Mouse (Mus musculus) frontal cortex, postnatal 14 days (tissue): Measurements from ENCODE around the gene Mroh2a.

Experiments used
- DNase-seq, 2 experiments: peaks; one replicate each; pipeline ENCODE4 v3.0.0; 2022; ENCODE audit warnings: low spot score in 2 of 2

Mroh2a gene

GRCm38 (mm10) chr1:88291409-88292005 lies 64.7 kb downstream of the Mroh2a start:
- no peak for DNase-seq

- no peak for DNase-seq
These were observed 65.3 kb downstream of the Mroh2a start for GRCm38 (mm10) chr1:88292057-88292456.

GRCm38 (mm10) chr1:88294650-88295049 lies 67.9 kb downstream of the Mroh2a start:
- no peak for DNase-seq

GRCm38 (mm10) chr1:88296171-88296920 lies 69.6 kb downstream of the Mroh2a start:
- DNase-seq: no peak

GRCm38 (mm10) chr1:88297480-88298258 lies 70.9 kb downstream of the Mroh2a start:
- DNase-seq: no peak

GRCm38 (mm10) chr1:88298686-88299528 lies 72.1 kb downstream of the Mroh2a start:
- no peak for DNase-seq

- DNase-seq: no peak
These were observed 72.8 kb downstream of the Mroh2a start for GRCm38 (mm10) chr1:88299529-88299945.

- no peak for DNase-seq
These were observed 73.7 kb downstream of the Mroh2a start for GRCm38 (mm10) chr1:88300301-88301050.

GRCm38 (mm10) chr1:88301121-88302014 lies 74.6 kb downstream of the Mroh2a start:
- no peak for DNase-seq

- no peak for DNase-seq
These were observed 75.4 kb downstream of the Mroh2a start for GRCm38 (mm10) chr1:88302057-88302740.

GRCm38 (mm10) chr1:88303762-88304161 lies 77.0 kb downstream of the Mroh2a start:
- DNase-seq: no peak

- no peak for DNase-seq
These were observed 77.6 kb downstream of the Mroh2a start for GRCm38 (mm10) chr1:88304261-88304985.

- DNase-seq: no peak
These were observed 78.4 kb downstream of the Mroh2a start for GRCm38 (mm10) chr1:88305018-88305795.

GRCm38 (mm10) chr1:88306543-88306942 lies 79.8 kb downstream of the Mroh2a start:
- no peak for DNase-seq

- DNase-seq: no peak
These were observed 80.4 kb downstream of the Mroh2a start for GRCm38 (mm10) chr1:88307180-88307579.

- DNase-seq: no peak
These were observed 82.2 kb downstream of the Mroh2a start for GRCm38 (mm10) chr1:88309020-88309419.

GRCm38 (mm10) chr1:88309905-88310304 lies 83.1 kb downstream of the Mroh2a start:
- DNase-seq: no peak

- no peak for DNase-seq
These were observed 83.6 kb downstream of the Mroh2a start for GRCm38 (mm10) chr1:88310349-88310748.
